Comparison of ENCODE assay signal across 11 mouse cellular contexts in the genomic region with DNA sequence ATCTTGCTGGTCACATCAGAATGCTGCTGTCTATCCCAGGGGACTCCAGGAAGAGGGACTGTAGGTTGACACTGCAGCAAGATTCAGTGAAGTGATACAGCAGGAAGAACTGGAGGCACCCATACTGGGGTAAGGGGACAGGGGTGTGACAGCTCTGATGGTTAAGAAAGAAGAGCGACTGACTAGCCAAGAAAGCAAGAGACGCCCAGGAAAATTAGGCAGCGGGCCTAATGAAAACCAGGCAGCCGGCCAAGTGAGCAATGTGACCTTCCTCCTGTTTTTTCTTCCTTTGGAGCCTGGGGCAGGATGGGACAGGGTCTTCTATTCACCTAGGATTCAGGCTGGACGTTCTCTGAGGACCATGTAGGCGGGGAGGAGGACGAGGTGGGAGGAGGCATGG. TPM values are rescaled to one million over a fixed set of nuclear protein-coding genes. Genes with fewer than 3 reads are reported as not detected.
A peak's percentile ranks its signal among the peaks of the same experiment; 100 is the strongest.
DNase-seq lines count a peak whose midpoint lies in the region; ATAC-seq and TF ChIP-seq lines count a peak whose summit lies in the region.
"Had no signal": no experiment of that assay in that cellular context is flagged by ENCODE, and none has a peak within 500 bp of the region (broad histone marks: within the 10 kb centered on the region; RNA-seq: fewer than 3 reads in every experiment).

No protein-coding gene starts in this region.

- no peak overlapping the region for H3K4me3 ChIP-seq in kidney, adult 2 months (ENCODE audit: insufficient read depth, low read depth, low read length)
- no peak overlapping the region for H3K4me3 ChIP-seq in kidney, embryonic 16.5 days (ENCODE audit: low read length)
- H3K4me3 ChIP-seq in heart, postnatal 0 days (ENCODE audit: low read depth, low read length) = no peak overlapping the region
- H3K4me3 ChIP-seq: midbrain, embryonic 10.5 days had no signal

- no peak for TF ChIP-seq POLR2A in kidney, adult 2 months (IDR thresholded peaks at IDR 0.05; ENCODE audit: low read depth, low read length)

- DNase-seq in cerebellum, postnatal 14 days = peak; percentile 62 to 79
- no peak for DNase-seq in cerebellum, adult 11 months
- DNase-seq in kidney, adult 2 months = peak; percentile 68
- peak; percentile 62 for DNase-seq in MN1 (ENCODE audit: low spot score)
- DNase-seq in heart, postnatal 0 days (ENCODE audit: low spot score) = peak; percentile 39
- no peak for DNase-seq in testis, postnatal 14 days (ENCODE audit: low spot score)
- DNase-seq in T-cell, adult 2 months (ENCODE audit: low spot score) = no peak
- DNase-seq: cerebellum, adult 9-10 months; thymus, adult 18-20 months had no signal

- H3K9ac ChIP-seq in kidney, embryonic 16.5 days (replicated peaks; ENCODE audit: low read length) = no peak overlapping the region
- H3K9ac ChIP-seq in heart, postnatal 0 days (replicated peaks; ENCODE audit: low read depth, low read length) = no peak overlapping the region

- H3K4me2 ChIP-seq in kidney, embryonic 16.5 days (replicated peaks; ENCODE audit: low read depth, low read length) = no peak overlapping the region
- H3K4me2 ChIP-seq in heart, postnatal 0 days (ENCODE audit: low read depth, low read length) = no peak overlapping the region

- no peak for TF ChIP-seq CTCF in kidney, adult 2 months (conservative IDR thresholded peaks at IDR 0.05; ENCODE audit: insufficient read depth, insufficient read length, low read depth, low read length)
- no peak for TF ChIP-seq CTCF in heart, postnatal 0 days (IDR thresholded peaks at IDR 0.05; ENCODE audit: low read depth)

- ATAC-seq in kidney, embryonic 16.5 days (ENCODE audit: low FRiP score, low TSS enrichment) = no peak
- ATAC-seq in heart, postnatal 0 days (ENCODE audit: insufficient read depth, low read depth) = no peak

- TF ChIP-seq EP300 in heart, postnatal 0 days (IDR thresholded peaks at IDR 0.05; ENCODE audit: low read depth) = no peak

- no peaks in the 10 kb centered on the region for H3K9me3 ChIP-seq in kidney, embryonic 16.5 days (ENCODE audit: low read length)
- no peaks in the 10 kb centered on the region for H3K9me3 ChIP-seq in heart, postnatal 0 days (replicated peaks; ENCODE audit: control insufficient read depth, low read length)
- H3K9me3 ChIP-seq: midbrain, embryonic 10.5 days had no signal

- no peak overlapping the region for H3K27ac ChIP-seq in kidney, adult 2 months (ENCODE audit: insufficient read depth, low read depth, low read length)
- H3K27ac ChIP-seq in kidney, embryonic 16.5 days (ENCODE audit: low read length) = no peak overlapping the region
- peak overlapping the region; percentile 54; the same call in 1 of the 2 replicates for H3K27ac ChIP-seq in heart, postnatal 0 days (ENCODE audit: low read depth)
- H3K27ac ChIP-seq: midbrain, embryonic 10.5 days had no signal

- no peaks in the 10 kb centered on the region for H3K27me3 ChIP-seq in kidney, adult 2 months (replicated peaks; ENCODE audit: control insufficient read depth, insufficient read depth, low read length)
- peaks cover 11% of the 10 kb centered on the region; the same call in 1 of the 2 replicates for H3K27me3 ChIP-seq in kidney, embryonic 16.5 days (ENCODE audit: insufficient read depth, low read length)
- H3K27me3 ChIP-seq in heart, postnatal 0 days (ENCODE audit: control insufficient read depth, insufficient read depth, low read length) = 0 out of 2 replicates have a peak, but pooled peaks cover 2% of the 10 kb centered on the region

- no peaks in the 10 kb centered on the region for H3K4me1 ChIP-seq in kidney, adult 2 months (ENCODE audit: control insufficient read depth, insufficient read depth, low read length)
- peaks cover 11% of the 10 kb centered on the region for H3K4me1 ChIP-seq in kidney, embryonic 16.5 days (ENCODE audit: insufficient read depth, low read length)
- H3K4me1 ChIP-seq in heart, postnatal 0 days (ENCODE audit: control insufficient read depth, insufficient read depth) = peaks cover 22% of the 10 kb centered on the region

- 42% methylated on average over 7 of the region's 7 CpGs for WGBS in kidney, adult 2 months
- 74% methylated on average over 7 of the region's 7 CpGs for WGBS in kidney, embryonic 16.5 days
- WGBS in heart, postnatal 0 days = 27% methylated on average over 7 of the region's 7 CpGs

- H3K36me3 ChIP-seq in kidney, adult 2 months (ENCODE audit: control insufficient read depth, insufficient read depth, low read length) = no peaks in the 10 kb centered on the region
- H3K36me3 ChIP-seq in kidney, embryonic 16.5 days (ENCODE audit: insufficient read depth, low read length) = no peaks in the 10 kb centered on the region
- H3K36me3 ChIP-seq in heart, postnatal 0 days (replicated peaks; ENCODE audit: control insufficient read depth, insufficient read depth, low read length) = no peaks in the 10 kb centered on the region
- H3K36me3 ChIP-seq: midbrain, embryonic 10.5 days had no signal

RNA-seq across cellular contexts. Expression of a gene that starts 22.7 kb away (rescaled TPM):
- 13.5 and 14.7 TPM in 2 replicates for polyA plus RNA-seq in kidney, adult 2 months (2012; rRNA removed)
- polyA plus RNA-seq in kidney, embryonic 16.5 days (2015; fragmentation: Nextera tagmentation; extraction: Ambion mirVana) = 5.4 and 8.8 TPM in 2 replicates
- total RNA-seq in heart, postnatal 0 days (2014; rRNA removed; ENCODE audit: low replicate concordance) = 42.6 and 45.4 TPM in 2 replicates
- polyA plus RNA-seq in heart, postnatal 0 days (2015; fragmentation: Nextera tagmentation; extraction: Ambion mirVana) = 13.7 and 16.4 TPM in 2 replicates

Comparison
In these comparisons a context has a peak if more than half of its experiments do, and no peak if none do; other contexts are left out.
1. DNase-seq: peak in cerebellum, postnatal 14 days (2 of 2), kidney, adult 2 months (single experiment), MN1 (single experiment) and heart, postnatal 0 days (single experiment); none in cerebellum, adult 11 months (single experiment), testis, postnatal 14 days (single experiment) and T-cell, adult 2 months (single experiment).